Mouse (Mus musculus): ENCODE results near the gene Vwa2.
A peak's percentile ranks its signal among the peaks of the same experiment; 100 is the strongest.

Gene Vwa2

DNA sequence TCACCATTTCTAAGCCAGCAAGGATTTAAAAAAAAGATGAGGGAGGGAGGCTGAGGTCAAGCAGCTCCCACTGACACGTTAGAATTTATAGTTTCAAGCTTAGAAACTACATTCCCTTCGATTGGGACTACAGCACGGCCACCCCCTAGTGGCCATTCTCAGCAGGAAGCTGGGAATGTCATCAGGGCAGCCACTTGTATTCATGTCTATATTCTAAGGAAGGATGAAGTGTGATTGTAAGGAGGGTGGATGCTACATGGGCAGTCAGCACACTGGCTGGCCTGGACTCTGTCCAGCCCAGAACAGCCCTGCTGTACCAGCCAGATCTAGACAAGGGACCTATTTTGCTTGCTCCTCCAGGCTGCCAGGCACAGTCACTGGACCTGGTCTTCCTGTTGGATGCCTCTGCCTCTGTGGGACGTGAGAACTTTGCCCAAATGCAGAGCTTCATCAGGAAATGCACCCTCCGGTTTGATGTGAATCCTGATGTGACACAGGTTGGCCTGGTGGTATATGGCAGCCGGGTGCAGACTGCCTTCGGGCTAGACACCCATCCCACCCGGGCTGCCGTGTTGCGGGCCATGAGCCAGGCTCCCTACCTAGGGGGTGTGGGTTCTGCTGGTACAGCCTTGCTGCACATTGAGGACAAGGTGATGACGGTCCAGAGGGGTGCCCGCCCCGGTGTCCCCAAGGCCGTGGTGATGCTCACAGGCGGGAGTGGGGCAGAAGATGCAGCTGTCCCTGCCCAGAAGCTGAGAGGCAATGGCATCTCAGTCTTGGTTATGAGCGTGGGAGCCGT, 34.6 kb downstream of the Vwa2 start:
- DNase-seq (ENCODE audit: low read depth, low spot score) = peak; percentile 40

- no peak for DNase-seq (ENCODE audit: low read depth, low spot score)
Measured at GRCm38 (mm10) chr19:56910561-56910960, 36.5 kb downstream of the Vwa2 start.

DNA sequence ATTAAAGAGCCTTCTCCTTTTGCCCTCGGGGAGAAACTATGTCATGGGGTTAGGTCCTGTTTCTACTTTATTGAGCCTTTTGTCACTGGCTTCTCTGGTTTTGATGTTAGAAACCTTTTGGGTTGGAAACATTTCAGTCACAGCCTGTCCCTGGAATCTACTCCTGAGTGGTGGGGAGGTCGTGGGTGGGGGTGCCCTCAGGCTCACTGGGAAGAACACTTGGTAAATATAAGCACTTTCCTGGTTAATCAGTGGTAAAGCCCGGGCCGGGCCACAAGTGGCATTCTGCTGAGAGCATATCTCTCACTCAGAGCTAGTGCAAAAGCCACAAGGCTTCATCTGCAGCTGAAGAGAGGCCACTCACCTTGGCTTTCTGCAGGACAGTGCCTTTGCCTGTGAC, 39.7 kb downstream of the Vwa2 start:
- DNase-seq (ENCODE audit: low read depth, low spot score) = no peak

DNA sequence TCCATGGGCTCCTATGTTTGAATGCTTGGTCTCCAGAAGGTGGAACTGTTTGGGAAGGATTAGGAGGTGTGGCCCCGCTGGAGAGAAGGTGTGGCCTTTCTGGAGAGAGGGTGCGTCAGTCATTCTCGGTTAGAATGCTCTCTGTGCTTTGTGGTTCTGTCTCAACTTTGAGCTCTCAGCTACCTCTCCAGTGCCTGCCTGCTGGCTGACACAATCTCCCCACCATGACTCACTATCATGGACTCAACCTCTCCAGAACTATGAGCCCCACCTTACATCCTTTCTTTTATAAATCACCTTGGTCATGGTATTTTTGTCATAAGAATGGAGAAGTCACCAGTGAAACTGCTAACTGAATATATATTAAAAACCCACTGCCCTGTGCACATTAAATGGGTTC, 40.6 kb downstream of the Vwa2 start:
- no peak for DNase-seq (ENCODE audit: low read depth, low spot score)

- DNase-seq (ENCODE audit: low read depth, low spot score) = no peak
Measured at GRCm38 (mm10) chr19:56915084-56915483, 41.0 kb downstream of the Vwa2 start.

DNA sequence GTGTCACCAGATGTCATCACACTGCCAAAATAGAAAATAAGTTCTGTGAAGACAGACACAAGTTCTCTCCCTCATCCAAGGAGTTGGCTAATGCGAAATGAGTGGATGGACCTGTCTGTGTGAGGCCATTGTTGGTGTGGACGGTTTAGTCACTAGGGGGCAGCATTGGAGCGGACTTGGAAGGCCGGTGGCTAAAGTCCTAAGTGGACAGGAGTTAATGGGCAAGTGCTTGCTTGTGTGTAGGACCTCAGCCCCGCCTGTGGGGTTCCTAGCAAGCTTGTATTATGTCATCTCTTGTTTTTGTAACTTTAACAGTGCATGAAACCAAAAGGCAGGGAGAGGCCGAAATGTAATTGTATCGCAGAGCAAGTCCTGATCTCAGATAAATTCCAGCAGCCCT, 45.6 kb downstream of the Vwa2 start:
- DNase-seq (ENCODE audit: low read depth, low spot score) = peak; percentile 66

GRCm38 (mm10) chr19:56920232-56920631, 46.2 kb downstream of the Vwa2 start:
- DNase-seq (ENCODE audit: low read depth, low spot score) = no peak

GRCm38 (mm10) chr19:56921744-56922143, 47.7 kb downstream of the Vwa2 start:
- DNase-seq (ENCODE audit: low read depth, low spot score) = no peak

DNA sequence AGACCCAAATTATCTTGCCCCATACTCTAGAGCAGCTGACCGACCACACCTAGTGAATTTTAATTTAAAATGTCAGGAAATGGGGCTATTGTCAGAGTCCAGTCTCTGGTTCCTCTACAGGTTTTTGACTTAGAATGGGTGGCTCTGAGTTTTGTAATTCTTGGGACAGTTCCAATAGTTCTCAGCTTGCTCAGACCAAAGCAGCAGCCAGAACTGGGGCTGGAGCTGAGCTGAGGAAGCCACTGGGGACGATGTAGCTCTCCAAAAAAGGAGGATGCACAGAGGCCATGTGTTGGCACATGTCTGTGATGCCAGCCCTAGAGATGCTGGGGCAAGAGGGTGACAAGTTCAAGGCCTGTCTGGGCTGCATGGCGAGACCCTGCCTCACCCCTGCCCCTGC, 55.3 kb downstream of the Vwa2 start:
- DNase-seq (ENCODE audit: low read depth, low spot score) = no peak

- DNase-seq (ENCODE audit: low read depth, low spot score) = no peak
Measured at GRCm38 (mm10) chr19:56930029-56930428, 56.0 kb downstream of the Vwa2 start.

GRCm38 (mm10) chr19:56933800-56934199, 59.8 kb downstream of the Vwa2 start:
- no peak for DNase-seq (ENCODE audit: low read depth, low spot score)

DNA sequence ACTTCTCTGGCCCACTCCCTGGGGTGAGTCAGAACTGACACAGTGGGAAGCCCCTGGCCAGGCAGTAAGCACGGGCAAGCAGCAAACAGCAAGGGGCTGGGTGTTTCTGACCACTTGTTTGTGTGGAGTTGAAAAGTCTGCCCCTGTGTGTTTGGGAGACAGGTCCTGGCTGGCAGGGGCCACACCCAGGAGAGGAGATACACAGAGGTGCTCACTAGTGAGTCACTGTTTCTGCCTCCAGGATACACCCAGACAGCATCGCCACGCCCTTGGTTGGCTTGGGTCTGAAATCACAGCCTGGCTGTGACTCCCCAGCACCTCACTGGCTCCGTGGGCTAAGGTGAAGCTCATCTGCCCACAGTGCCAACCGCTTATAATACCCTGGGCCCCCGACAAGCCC, 61.1 kb downstream of the Vwa2 start:
- DNase-seq (ENCODE audit: low read depth, low spot score) = no peak

- peak; percentile 37 for DNase-seq (ENCODE audit: low read depth, low spot score)
Measured at GRCm38 (mm10) chr19:56935777-56936176, 61.7 kb downstream of the Vwa2 start.

DNA sequence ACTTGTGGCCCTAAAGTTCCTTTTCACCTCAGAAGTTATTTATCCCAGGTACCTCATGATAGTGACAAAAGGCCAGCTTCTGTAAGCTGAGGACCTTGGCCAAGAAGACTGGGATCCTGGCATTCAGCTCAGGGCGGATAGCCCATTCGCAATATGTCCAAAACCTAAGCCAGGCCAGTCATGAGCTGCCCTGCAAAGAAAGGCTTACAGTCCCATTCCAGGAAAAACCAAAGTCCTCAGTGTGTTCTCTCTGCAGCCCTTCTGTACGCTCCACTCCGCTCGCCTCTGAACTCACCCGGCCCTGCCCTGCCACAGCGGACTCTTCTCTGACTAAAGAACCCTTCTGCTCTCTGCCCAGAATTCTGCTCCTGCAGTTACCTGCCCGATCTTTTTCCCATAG, 62.2 kb downstream of the Vwa2 start:
- no peak for DNase-seq (ENCODE audit: low read depth, low spot score)

GRCm38 (mm10) chr19:56937911-56938310, 63.9 kb downstream of the Vwa2 start:
- no peak for DNase-seq (ENCODE audit: low read depth, low spot score)

- no peak for DNase-seq (ENCODE audit: low read depth, low spot score)
Measured at GRCm38 (mm10) chr19:56939826-56940225, 65.8 kb downstream of the Vwa2 start.

DNA sequence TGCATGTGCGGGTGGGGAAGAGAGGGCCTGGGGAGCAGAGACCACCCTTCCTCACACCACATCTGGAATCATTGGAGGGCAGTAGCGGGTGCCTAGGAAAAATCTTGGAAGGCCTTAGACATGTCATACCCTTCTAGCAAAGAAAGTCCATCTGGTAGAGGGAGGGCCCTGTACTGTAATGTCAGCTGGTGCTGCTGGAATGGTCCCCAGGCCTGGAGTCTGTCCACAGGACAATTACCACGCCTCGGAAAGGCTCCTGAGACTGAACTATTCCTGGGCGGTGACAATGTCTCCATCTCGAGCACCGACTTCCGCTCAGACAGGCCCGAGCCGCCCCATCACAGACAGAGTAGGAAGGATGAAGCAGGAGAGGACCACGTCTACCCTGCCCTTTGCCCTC, 66.5 kb downstream of the Vwa2 start:
- DNase-seq (ENCODE audit: low read depth, low spot score) = no peak

DNA sequence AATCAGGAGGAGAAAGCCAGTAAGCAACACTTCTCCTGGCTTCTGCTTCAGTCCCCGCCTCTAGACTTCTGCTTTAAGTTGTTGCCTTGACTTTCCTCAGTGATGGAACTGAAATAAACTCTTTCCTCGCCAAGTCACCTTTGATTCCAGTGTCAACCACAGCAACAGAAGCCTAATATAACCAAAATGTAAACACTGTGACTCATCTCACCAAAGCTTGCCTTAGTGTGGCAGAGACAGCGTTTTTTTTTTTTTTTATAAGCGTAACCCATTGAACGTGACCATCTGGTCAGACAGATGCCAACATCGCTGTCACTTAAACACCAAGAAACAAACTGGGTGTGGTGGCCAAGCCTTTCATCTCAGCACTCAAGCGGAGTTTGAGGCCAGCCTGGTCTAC, 68.2 kb downstream of the Vwa2 start:
- no peak for DNase-seq (ENCODE audit: low read depth, low spot score)

GRCm38 (mm10) chr19:56944211-56944610, 70.2 kb downstream of the Vwa2 start:
- no peak for DNase-seq (ENCODE audit: low read depth, low spot score)

DNA sequence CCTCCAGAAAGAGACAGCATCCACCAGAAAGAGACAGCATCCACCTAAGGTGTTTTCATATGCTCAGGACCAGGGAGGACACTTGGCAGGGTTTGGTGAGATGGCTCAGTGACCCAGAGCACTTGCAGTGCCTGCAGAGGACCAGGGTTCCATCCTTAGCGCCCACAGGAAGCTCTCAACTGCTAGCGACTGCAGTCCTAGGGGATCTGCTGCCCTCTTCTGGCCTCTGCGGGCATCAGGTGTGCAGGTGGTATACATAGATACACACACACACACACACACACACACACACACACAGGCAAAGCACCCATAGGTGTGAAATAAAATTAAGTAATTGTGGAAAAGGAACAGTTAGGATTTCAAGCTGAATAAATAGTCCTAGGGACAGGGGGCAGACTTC, 70.8 kb downstream of the Vwa2 start:
- no peak for DNase-seq (ENCODE audit: low read depth, low spot score)

DNA sequence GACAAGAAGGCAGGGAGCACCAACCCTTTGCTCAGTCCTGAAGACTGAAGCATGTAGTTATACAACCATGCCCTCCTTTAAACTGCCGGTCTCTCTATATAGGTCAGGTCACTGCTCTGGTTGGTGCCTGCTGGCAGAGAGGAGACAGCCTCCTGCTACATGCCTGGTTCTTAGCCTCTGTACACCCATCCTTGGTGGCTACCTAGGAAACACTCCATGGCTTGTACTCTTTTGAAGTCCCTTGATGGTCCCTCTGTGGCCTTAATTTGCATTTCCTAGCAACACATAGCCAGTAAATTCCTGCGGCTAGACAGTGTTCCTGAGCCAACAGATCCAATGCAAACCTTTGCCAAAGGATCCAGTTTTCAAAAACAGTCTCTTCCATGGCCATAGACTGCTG, 71.6 kb downstream of the Vwa2 start:
- DNase-seq (ENCODE audit: low read depth, low spot score) = no peak

DNA sequence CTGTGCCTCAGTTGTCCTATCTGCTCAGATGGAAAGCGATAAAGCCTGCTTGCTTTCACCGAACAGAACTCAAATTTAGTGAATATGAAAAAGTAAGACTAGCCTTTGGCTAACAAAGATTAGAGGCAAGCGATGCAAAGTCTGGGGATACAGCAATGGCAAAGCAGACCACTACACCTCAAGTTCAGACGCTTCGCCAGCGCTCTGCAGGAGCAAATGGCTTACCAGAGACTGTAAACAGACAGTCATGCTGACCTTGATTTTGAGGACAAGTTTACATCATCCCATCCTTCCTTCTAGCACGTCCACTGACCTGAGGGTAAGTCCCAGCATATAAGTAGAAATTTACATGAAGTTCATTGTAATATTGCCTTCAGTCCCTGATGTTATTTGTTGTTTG, 72.2 kb downstream of the Vwa2 start:
- no peak for DNase-seq (ENCODE audit: low read depth, low spot score)

DNA sequence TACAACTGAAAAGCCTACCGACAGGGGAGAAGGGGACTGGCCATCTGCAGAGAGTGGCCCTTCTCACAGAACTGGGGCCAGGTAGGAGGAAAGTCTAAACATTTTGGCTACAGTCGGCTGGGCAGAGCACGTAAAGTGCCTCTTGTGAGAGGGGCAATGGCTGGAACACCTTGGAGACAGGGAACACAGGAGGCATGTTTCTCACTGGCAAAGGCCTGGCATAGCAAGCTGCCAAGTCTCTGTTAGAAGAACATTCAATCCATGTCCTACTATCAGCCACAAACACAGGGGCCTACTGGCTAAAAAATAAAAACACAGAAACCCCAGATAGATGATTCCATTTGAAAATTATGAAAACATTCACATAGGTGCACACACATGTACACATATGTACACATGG, 72.7 kb downstream of the Vwa2 start:
- no peak for DNase-seq (ENCODE audit: low read depth, low spot score)
